Comparison of ENCODE assay signal across 14 mouse cellular contexts in the genomic region with DNA sequence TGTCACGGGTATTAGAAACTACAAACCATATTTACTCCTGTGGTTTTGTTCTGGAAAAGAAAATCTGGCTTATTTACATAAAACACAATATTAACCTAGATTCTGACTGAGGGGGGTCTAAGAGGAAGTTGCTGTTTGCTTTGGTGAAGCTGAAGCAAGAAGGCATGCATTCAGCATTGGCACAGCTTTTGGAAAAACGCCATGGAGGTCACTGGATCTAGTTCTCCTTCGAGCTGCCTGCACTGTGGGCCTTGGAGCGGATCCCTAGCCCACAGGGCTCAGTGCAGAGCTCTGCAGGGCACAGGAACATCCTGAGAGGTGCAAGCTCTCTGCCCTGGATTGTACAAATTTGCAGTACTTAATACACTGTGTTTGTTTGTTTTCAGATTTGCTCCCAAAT. TPM values are rescaled to one million over a fixed set of nuclear protein-coding genes. Genes with fewer than 3 reads are reported as not detected.
A peak's percentile ranks its signal among the peaks of the same experiment; 100 is the strongest.
DNase-seq lines count a peak whose midpoint lies in the region; ATAC-seq and TF ChIP-seq lines count a peak whose summit lies in the region.
"Had no signal": no experiment of that assay in that cellular context is flagged by ENCODE, and none has a peak within 500 bp of the region (broad histone marks: within the 10 kb centered on the region; RNA-seq: fewer than 3 reads in every experiment).

No protein-coding gene starts in this region.

- TF ChIP-seq POLR2A in limb, embryonic 14.5 days (IDR thresholded peaks at IDR 0.05; ENCODE audit: borderline replicate concordance, extremely low read depth, insufficient read depth, insufficient read length), result no peak

- ATAC-seq in cerebellum, adult (ENCODE audit: insufficient number of reproducible peaks, low FRiP score, low TSS enrichment), result peak; percentile 94
- ATAC-seq in limb, embryonic 14.5 days (ENCODE audit: low FRiP score, low read depth), result 0 out of 2 replicates have a peak, but pooled peaks have one; percentile 15
- ATAC-seq in megakaryocyte progenitor cell, adult 5-6 weeks (replicated peaks; ENCODE audit: poor library complexity), result peak; percentile 57
- ATAC-seq: midbrain, embryonic 16.5 days had no signal

- peaks cover 4% of the 10 kb centered on the region; the same call in 1 of the 2 replicates for H3K4me1 ChIP-seq in limb, embryonic 14.5 days (ENCODE audit: control insufficient read depth, insufficient read depth, low read length)
- peaks cover 18% of the 10 kb centered on the region for H3K4me1 ChIP-seq in limb, embryonic 10.5 days
- H3K4me1 ChIP-seq: heart, embryonic 13.5 days; liver, embryonic 15.5 days had no signal

- H3K9me3 ChIP-seq in limb, embryonic 14.5 days (ENCODE audit: control insufficient read depth, low read length), result no peaks in the 10 kb centered on the region
- no peaks in the 10 kb centered on the region for H3K9me3 ChIP-seq in limb, embryonic 10.5 days (replicated peaks)
- H3K9me3 ChIP-seq: heart, embryonic 13.5 days; liver, embryonic 15.5 days had no signal

- no peak overlapping the region for H3K27ac ChIP-seq in limb, embryonic 14.5 days (replicated peaks; ENCODE audit: low read depth, low read length)
- H3K27ac ChIP-seq in limb, embryonic 10.5 days, result no peak overlapping the region
- H3K27ac ChIP-seq: heart, embryonic 13.5 days; liver, embryonic 15.5 days had no signal

- H3K4me2 ChIP-seq in limb, embryonic 14.5 days (replicated peaks; ENCODE audit: low read depth, low read length, severe bottlenecking), result no peak overlapping the region
- H3K4me2 ChIP-seq: heart, embryonic 13.5 days; liver, embryonic 15.5 days had no signal

- H3K27me3 ChIP-seq in limb, embryonic 14.5 days (ENCODE audit: control insufficient read depth, insufficient read depth, low read length), result no peaks in the 10 kb centered on the region
- no peaks in the 10 kb centered on the region for H3K27me3 ChIP-seq in limb, embryonic 10.5 days (ENCODE audit: low read depth, poor library complexity, severe bottlenecking)
- H3K27me3 ChIP-seq: heart, embryonic 13.5 days; liver, embryonic 15.5 days had no signal

- H3K4me3 ChIP-seq in limb, embryonic 14.5 days (replicated peaks; ENCODE audit: low read length), result no peak overlapping the region
- H3K4me3 ChIP-seq in limb, embryonic 10.5 days, result no peak overlapping the region
- H3K4me3 ChIP-seq: heart, embryonic 13.5 days; liver, embryonic 15.5 days had no signal

- WGBS in limb, embryonic 14.5 days, result 62% methylated on average over 4 of the region's 4 CpGs
- 90% methylated on average over 4 of the region's 4 CpGs for WGBS in limb, embryonic 10.5 days

- no peaks in the 10 kb centered on the region for H3K36me3 ChIP-seq in limb, embryonic 14.5 days (ENCODE audit: control insufficient read depth, insufficient read depth, low read length)
- H3K36me3 ChIP-seq in limb, embryonic 10.5 days, result no peaks in the 10 kb centered on the region
- H3K36me3 ChIP-seq: heart, embryonic 13.5 days; liver, embryonic 15.5 days had no signal

- no peak for DNase-seq in cerebellum, postnatal 4 days (ENCODE audit: low spot score in 2 of 2)
- peak; percentile 11 for DNase-seq in limb, embryonic 14.5 days (ENCODE audit: low spot score)
- DNase-seq in limb, embryonic 10.5 days (ENCODE audit: low spot score), result no peak
- DNase-seq in cerebellum, postnatal 25 days, result peak; percentile 74 to 86
- DNase-seq in embryo, embryonic 10 days (ENCODE audit: low spot score), result no peak
- no peak for DNase-seq in natural killer cell, adult 2 months (ENCODE audit: low spot score in 2 of 2)
- DNase-seq: thymus, postnatal 4 days had no signal

- H3K9ac ChIP-seq in limb, embryonic 14.5 days (ENCODE audit: low read depth, low read length, severe bottlenecking), result no peak overlapping the region
- H3K9ac ChIP-seq: heart, embryonic 13.5 days; liver, embryonic 15.5 days had no signal

RNA-seq across cellular contexts. Expression of gene Cxcl5, which starts 27.7 kb away (rescaled TPM):
- 1.3 and 1.4 TPM in 2 replicates for polyA plus RNA-seq in limb, embryonic 14.5 days (2012; rRNA removed)
- polyA plus RNA-seq in limb, embryonic 14.5 days (2014; fragmentation: Nextera tagmentation; extraction: Ambion mirVana), result 1.4 and 2.4 TPM in 2 replicates
- 0.20 TPM in 1 of 2 replicates, not detected in the other for polyA plus RNA-seq in limb, embryonic 10.5 days (2016; fragmentation: Nextera tagmentation; extraction: Ambion mirVana)
- not detected in 2 replicates for total RNA-seq in megakaryocyte progenitor cell, adult 5-6 weeks (2015)
- total RNA-seq in megakaryocyte progenitor cell, adult 5-6 weeks (2017), result not detected in 2 replicates
- polyA plus RNA-seq: forebrain, embryonic 11.5 days had no signal

RNA-seq across cellular contexts. Expression of gene Ppbp, which starts 36.8 kb away (rescaled TPM):
- 1.6 and 3.0 TPM in 2 replicates for polyA plus RNA-seq in limb, embryonic 14.5 days (2012; rRNA removed)
- 3.0 and 3.2 TPM in 2 replicates for polyA plus RNA-seq in limb, embryonic 14.5 days (2014; fragmentation: Nextera tagmentation; extraction: Ambion mirVana)
- 6.3 and 8.3 TPM in 2 replicates for polyA plus RNA-seq in limb, embryonic 10.5 days (2016; fragmentation: Nextera tagmentation; extraction: Ambion mirVana)
- 0.66 TPM in 1 of 2 replicates, not detected in the other for total RNA-seq in megakaryocyte progenitor cell, adult 5-6 weeks (2015)
- not detected in 2 replicates for total RNA-seq in megakaryocyte progenitor cell, adult 5-6 weeks (2017)

RNA-seq across cellular contexts. Expression of gene Pf4, which starts 40.8 kb away (rescaled TPM):
- 41.2 and 50.2 TPM in 2 replicates for polyA plus RNA-seq in limb, embryonic 14.5 days (2012; rRNA removed)
- 59.7 and 77.5 TPM in 2 replicates for polyA plus RNA-seq in limb, embryonic 14.5 days (2014; fragmentation: Nextera tagmentation; extraction: Ambion mirVana)
- polyA plus RNA-seq in limb, embryonic 10.5 days (2016; fragmentation: Nextera tagmentation; extraction: Ambion mirVana), result 32.4 and 43.9 TPM in 2 replicates
- total RNA-seq in megakaryocyte progenitor cell, adult 5-6 weeks (2015), result 0.64 and 3.3 TPM in 2 replicates
- 1.2 and 2.2 TPM in 2 replicates for total RNA-seq in megakaryocyte progenitor cell, adult 5-6 weeks (2017)
- polyA plus RNA-seq: C2C12 had no signal

RNA-seq across cellular contexts. Expression of gene Cxcl3, which starts 54.4 kb away (rescaled TPM):
- 0.40 and 0.63 TPM in 2 replicates for polyA plus RNA-seq in limb, embryonic 14.5 days (2012; rRNA removed)
- 0.66 TPM in 1 of 2 replicates, not detected in the other for polyA plus RNA-seq in limb, embryonic 14.5 days (2014; fragmentation: Nextera tagmentation; extraction: Ambion mirVana)
- not detected in 2 replicates for polyA plus RNA-seq in limb, embryonic 10.5 days (2016; fragmentation: Nextera tagmentation; extraction: Ambion mirVana)
- total RNA-seq in megakaryocyte progenitor cell, adult 5-6 weeks (2015), result not detected in 2 replicates
- not detected in 2 replicates for total RNA-seq in megakaryocyte progenitor cell, adult 5-6 weeks (2017)
- polyA plus RNA-seq: C2C12; forebrain, embryonic 11.5 days; heart, embryonic 13.5 days; liver, embryonic 15.5 days; midbrain, embryonic 16.5 days had no signal

Comparison
In these comparisons a context has a peak if more than half of its experiments do, and no peak if none do; other contexts are left out.
1. DNase-seq: peak in limb, embryonic 14.5 days (single experiment) and cerebellum, postnatal 25 days (2 of 2); none in cerebellum, postnatal 4 days (0 of 2), limb, embryonic 10.5 days (single experiment), embryo, embryonic 10 days (single experiment) and natural killer cell, adult 2 months (0 of 2).
2. ATAC-seq: peak in every context shown above with its lines; median percentile 94 in cerebellum, adult; 57 in megakaryocyte progenitor cell, adult 5-6 weeks; 15 in limb, embryonic 14.5 days.